Mouse (Mus musculus) stomach, embryonic 16.5 days (tissue): ENCODE measurements around the gene Hoxd3. TPM values are rescaled to one million over a fixed set of nuclear protein-coding genes. Genes with fewer than 3 reads are reported as not detected.
A peak's percentile ranks its signal among the peaks of the same experiment; 100 is the strongest.

Experiments
- ATAC-seq: fragments of 200-750 bp; cut with Nextera tagmentation; 2 replicates; pipeline ENCODE4 v1.8.0; 2017; ENCODE audit warnings: moderate number of reproducible peaks, moderate TSS enrichment; ENCODE audit not compliant: insufficient read depth, low FRiP score
- H3K27ac ChIP-seq: fragments of 300-500 bp; sonication (generic); 2 replicates; pipeline ENCODE4 v1.5.1; 2014; ENCODE audit warnings: low read length
- H3K27me3 ChIP-seq: fragments of 300-500 bp; sonication (generic); 2 replicates; pipeline ENCODE4 v1.6.1; 2014; ENCODE audit warnings: low read length, control low read depth, mixed read lengths; ENCODE audit not compliant: control insufficient read depth, insufficient read depth
- H3K36me3 ChIP-seq: fragments of 300-500 bp; sonication (generic); 2 replicates; pipeline ENCODE4 v1.6.1; 2014; ENCODE audit warnings: low read length; ENCODE audit not compliant: control insufficient read depth, insufficient read depth
- H3K4me1 ChIP-seq: fragments of 300-500 bp; sonication (generic); 2 replicates; pipeline ENCODE4 v1.6.1; 2014; ENCODE audit warnings: low read length, control low read depth, mixed read lengths; ENCODE audit not compliant: control insufficient read depth, insufficient read depth
- H3K4me2 ChIP-seq: fragments of 300-500 bp; sonication (generic); 2 replicates; pipeline ENCODE4 v1.6.1; 2014; ENCODE audit warnings: low read depth, low read length, mixed read lengths
- H3K4me3 ChIP-seq: fragments of 300-500 bp; sonication (generic); replicated peaks from 2 replicates; pipeline ENCODE4 v1.5.1; 2014; ENCODE audit warnings: mild to moderate bottlenecking, low read length
- H3K9ac ChIP-seq: fragments of 300-500 bp; sonication (generic); 2 replicates; pipeline ENCODE4 v1.6.1; 2014; ENCODE audit warnings: low read length
- H3K9me3 ChIP-seq: fragments of 300-500 bp; sonication (generic); replicated peaks from 2 replicates; pipeline ENCODE4 v1.6.1; 2016; ENCODE audit warnings: low read length, control low read depth; ENCODE audit not compliant: control insufficient read depth
- WGBS: fragments of 180-500 bp; shearing (Covaris S2); extraction: QIAGEN DNeasy Blood & Tissue Kit; methylation state at CpG from one replicate; pipeline ENCODE4 v1.1.7; 2014; 5-methylcytosine and 5-hydroxymethylcytosine counted together
- polyA plus RNA-seq: library from polyadenylated mRNA; unstranded; fragments of >200 nt; fragmentation: Nextera tagmentation; extraction: Ambion mirVana; gene quantifications from 2 replicates; pipeline ENCODE4 v1.2.1, GENCODE M21; 2015

The Hoxd3 gene
- polyA plus RNA-seq, 1 experiment from 2014 or later: 9.2 TPM

- WGBS: 13% methylated on average over 6 of the region's 6 CpGs
- Histone ChIP-seq H3K27ac (no peak overlapping the region), H3K4me1 (0 out of 2 replicates have a peak, but pooled peaks cover 3% of the 10 kb centered on the region), H3K9me3 (no peaks in the 10 kb centered on the region), H3K4me3 (peak overlapping the region; percentile 9; the same call in 1 of the 2 replicates), H3K4me2 (no peak overlapping the region), H3K36me3 (no peaks in the 10 kb centered on the region), H3K9ac (no peak overlapping the region), H3K27me3 (peaks cover 90% of the 10 kb centered on the region)
- no peak for ATAC-seq
These were observed 34.0 kb downstream of the Hoxd3 start for GRCm38 (mm10) chr2:74745540-74746297.

GRCm38 (mm10) chr2:74746298-74746921 lies 34.7 kb downstream of the Hoxd3 start:
- Histone ChIP-seq H3K9ac (peak overlapping the region; percentile 36; the same call in 1 of the 2 replicates), H3K9me3 (no peaks in the 10 kb centered on the region), H3K27me3 (peaks cover 90% of the 10 kb centered on the region), H3K27ac (no peak overlapping the region), H3K36me3 (no peaks in the 10 kb centered on the region), H3K4me1 (0 out of 2 replicates have a peak, but pooled peaks cover 3% of the 10 kb centered on the region), H3K4me2 (peak overlapping the region; percentile 21), H3K4me3 (peak overlapping the region; percentile 9; the same call in 1 of the 2 replicates)
- ATAC-seq: no peak
- WGBS: 3% methylated on average over 58 of the region's 58 CpGs

- no peaks in the 10 kb centered on the region for H3K9me3 ChIP-seq
- no peak overlapping the region for H3K27ac ChIP-seq
- peak overlapping the region; percentile 36; the same call in 1 of the 2 replicates for H3K9ac ChIP-seq
- WGBS: 9% methylated on average over 24 of the region's 24 CpGs
- H3K36me3 ChIP-seq: no peaks in the 10 kb centered on the region
- peak overlapping the region; percentile 9; the same call in 1 of the 2 replicates for H3K4me3 ChIP-seq
- no peak for ATAC-seq
- H3K4me2 ChIP-seq: no peak overlapping the region
- H3K27me3 ChIP-seq: peaks cover 90% of the 10 kb centered on the region
- H3K4me1 ChIP-seq: 0 out of 2 replicates have a peak, but pooled peaks cover 3% of the 10 kb centered on the region
These were observed 35.3 kb downstream of the Hoxd3 start for GRCm38 (mm10) chr2:74747006-74747405.

GRCm38 (mm10) chr2:74747661-74748141 lies 36.0 kb downstream of the Hoxd3 start:
- H3K9ac ChIP-seq: no peak overlapping the region
- H3K27ac ChIP-seq: no peak overlapping the region
- peaks cover 5% of the 10 kb centered on the region; the same call in 1 of the 2 replicates for H3K4me1 ChIP-seq
- 0 out of 2 replicates have a peak overlapping the region, but pooled peaks have one; percentile 5 for H3K4me3 ChIP-seq
- H3K9me3 ChIP-seq: no peaks in the 10 kb centered on the region
- no peak for ATAC-seq
- peaks cover 94% of the 10 kb centered on the region for H3K27me3 ChIP-seq
- no peaks in the 10 kb centered on the region for H3K36me3 ChIP-seq
- H3K4me2 ChIP-seq: no peak overlapping the region
- WGBS: 22% methylated on average over 11 of the region's 11 CpGs

- Histone ChIP-seq H3K27me3 (peaks cover 96% of the 10 kb centered on the region), H3K27ac (no peak overlapping the region), H3K4me1 (peaks cover 10% of the 10 kb centered on the region; the same call in 1 of the 2 replicates), H3K4me3 (no peak overlapping the region), H3K9ac (no peak overlapping the region), H3K4me2 (no peak overlapping the region), H3K9me3 (no peaks in the 10 kb centered on the region), H3K36me3 (no peaks in the 10 kb centered on the region)
- WGBS: 18% methylated on average over 9 of the region's 9 CpGs
- no peak for ATAC-seq
These were observed 36.8 kb downstream of the Hoxd3 start for GRCm38 (mm10) chr2:74748436-74748995.

- ATAC-seq: peak; percentile 66
- no peaks in the 10 kb centered on the region for H3K36me3 ChIP-seq
- H3K4me3 ChIP-seq: peak overlapping the region; percentile 29
- 1% methylated on average over 47 of the region's 47 CpGs for WGBS
- 0 out of 2 replicates have a peak overlapping the region, but pooled peaks have one; percentile 4 for H3K9ac ChIP-seq
- H3K4me2 ChIP-seq: peak overlapping the region; percentile 42
- no peaks in the 10 kb centered on the region for H3K9me3 ChIP-seq
- peaks cover 96% of the 10 kb centered on the region for H3K27me3 ChIP-seq
- peaks cover 10% of the 10 kb centered on the region; the same call in 1 of the 2 replicates for H3K4me1 ChIP-seq
- no peak overlapping the region for H3K27ac ChIP-seq
These were observed 37.8 kb downstream of the Hoxd3 start for GRCm38 (mm10) chr2:74749337-74750121.

GRCm38 (mm10) chr2:74750731-74751250 lies 39.1 kb downstream of the Hoxd3 start:
- Histone ChIP-seq H3K27ac (no peak overlapping the region), H3K36me3 (no peaks in the 10 kb centered on the region)
- 45% methylated on average over 5 of the region's 5 CpGs for WGBS

GRCm38 (mm10) chr2:74751861-74752260 lies 40.1 kb downstream of the Hoxd3 start:
- H3K4me2 ChIP-seq: no peak overlapping the region
- no peak overlapping the region for H3K4me3 ChIP-seq
- 77% methylated on average over 1 of the region's 1 CpGs for WGBS
- no peak overlapping the region for H3K9ac ChIP-seq
- peaks cover 10% of the 10 kb centered on the region; the same call in 1 of the 2 replicates for H3K4me1 ChIP-seq
- H3K27me3 ChIP-seq: peaks cover 85% of the 10 kb centered on the region
- no peak for ATAC-seq
- H3K9me3 ChIP-seq: no peaks in the 10 kb centered on the region
- no peaks in the 10 kb centered on the region for H3K36me3 ChIP-seq
- no peak overlapping the region for H3K27ac ChIP-seq

More at GRCm38 (mm10) chr2:74750731-74751250, 39.1 kb downstream of the Hoxd3 start:
- no peak overlapping the region for H3K4me2 ChIP-seq
- no peak overlapping the region for H3K4me3 ChIP-seq
- H3K27me3 ChIP-seq: peaks cover 91% of the 10 kb centered on the region
- no peak overlapping the region for H3K9ac ChIP-seq
- H3K4me1 ChIP-seq: peaks cover 10% of the 10 kb centered on the region; the same call in 1 of the 2 replicates
- no peak for ATAC-seq
- H3K9me3 ChIP-seq: no peaks in the 10 kb centered on the region
